Mouse (Mus musculus) G1E (cell line): ENCODE measurements around the gene Ablim2.

ENCODE experiments used
- CTCF ChIP-seq: IDR thresholded peaks from 2 replicates; pipeline ENCODE4 v1.5.1; 2012; ENCODE audit warnings: low read depth, low read length, inconsistent platforms, mixed read lengths
- GATA1 ChIP-seq: IDR thresholded peaks from 2 replicates; pipeline ENCODE4 v1.6.1; 2012; ENCODE audit warnings: borderline replicate concordance, low read length, inconsistent platforms, mixed read lengths

GRCm38 (mm10) chr5:35787847-35788246 is 30.2 kb downstream of the Ablim2 start:
- TF ChIP-seq CTCF: no peak
- no peak for TF ChIP-seq GATA1
